In genomic region chr7:145205363-145205902, GRCm38 (mm10) we compare ENCODE assay signal across 8 mouse cellular contexts. TPM values are rescaled to one million over a fixed set of nuclear protein-coding genes. Genes with fewer than 3 reads are reported as not detected.
A peak's percentile ranks its signal among the peaks of the same experiment; 100 is the strongest.
DNase-seq lines count a peak whose midpoint lies in the region; ATAC-seq and TF ChIP-seq lines count a peak whose summit lies in the region.

No protein-coding gene starts in this region.

- peaks cover 8% of the 10 kb centered on the region for H3K4me1 ChIP-seq in lung, postnatal 0 days (ENCODE audit: insufficient read depth, low read depth, low read length)
- peaks cover 33% of the 10 kb centered on the region for H3K4me1 ChIP-seq in midbrain, embryonic 12.5 days

- H3K9ac ChIP-seq in lung, postnatal 0 days (replicated peaks; ENCODE audit: low read depth) = peak overlapping the region; percentile 54; the same call in 1 of the 2 replicates
- peak overlapping the region; percentile 26 for H3K9ac ChIP-seq in midbrain, embryonic 12.5 days (replicated peaks)

- intact Hi-C loops in gastrocnemius, adult 2 months (cut with DNase I) = no loop called here

- no peaks in the 10 kb centered on the region for H3K27me3 ChIP-seq in lung, postnatal 0 days (replicated peaks; ENCODE audit: insufficient read depth, low read length)
- H3K27me3 ChIP-seq in midbrain, embryonic 12.5 days = no peaks in the 10 kb centered on the region

- TF ChIP-seq CTCF in gastrocnemius, adult 2 months (IDR thresholded peaks at IDR 0.05) = no peak
- TF ChIP-seq CTCF in lung, postnatal 0 days (IDR thresholded peaks at IDR 0.05) = no peak

- no peaks in the 10 kb centered on the region for H3K9me3 ChIP-seq in lung, postnatal 0 days (ENCODE audit: low read length)
- no peaks in the 10 kb centered on the region for H3K9me3 ChIP-seq in midbrain, embryonic 12.5 days

- WGBS in lung, postnatal 0 days = 79% methylated on average over 4 of the region's 4 CpGs
- 66% methylated on average over 4 of the region's 4 CpGs for WGBS in midbrain, embryonic 12.5 days

- H3K36me3 ChIP-seq in lung, postnatal 0 days (ENCODE audit: insufficient read depth, low read length) = no peaks in the 10 kb centered on the region
- no peaks in the 10 kb centered on the region for H3K36me3 ChIP-seq in midbrain, embryonic 12.5 days

- no peak overlapping the region for H3K4me3 ChIP-seq in gastrocnemius, adult 2 months
- no peak overlapping the region for H3K4me3 ChIP-seq in lung, postnatal 0 days (ENCODE audit: low read depth, low read length)
- no peak overlapping the region for H3K4me3 ChIP-seq in midbrain, embryonic 12.5 days

- H3K4me2 ChIP-seq in lung, postnatal 0 days (replicated peaks; ENCODE audit: low read depth, low read length) = no peak overlapping the region
- H3K4me2 ChIP-seq in midbrain, embryonic 12.5 days (replicated peaks) = peak overlapping the region; percentile 10

- no peak for TF ChIP-seq EP300 in lung, postnatal 0 days (IDR thresholded peaks at IDR 0.05)

- peak overlapping the region; percentile 79; the same call in 1 of the 2 replicates for H3K27ac ChIP-seq in gastrocnemius, adult 2 months
- 0 out of 2 replicates have a peak overlapping the region, but pooled peaks have one; percentile 62 for H3K27ac ChIP-seq in lung, postnatal 0 days (ENCODE audit: low read length)
- H3K27ac ChIP-seq in midbrain, embryonic 12.5 days (replicated peaks) = peak overlapping the region; percentile 97

- ATAC-seq in lung, postnatal 0 days = no peak
- ATAC-seq in midbrain, embryonic 12.5 days (ENCODE audit: low FRiP score, low read depth) = 0 out of 2 replicates have a peak, but pooled peaks have one; percentile 1

- no peak for DNase-seq in gastrocnemius, adult 2 months
- DNase-seq in gastrocnemius, adult 18-20 months (ENCODE audit: low spot score) = no peak
- DNase-seq in lung, postnatal 0 days (ENCODE audit: low spot score) = no peak
- DNase-seq in lung, postnatal 14 days = no peak
- no peak for DNase-seq in frontal cortex, postnatal 36 days (ENCODE audit: low spot score in 2 of 2)
- no peak for DNase-seq in T-cell, adult 2 months (ENCODE audit: low spot score)
- no peak for DNase-seq in testis, postnatal 10 days (ENCODE audit: low spot score)

RNA-seq across cellular contexts. Expression of gene 1810010D01Rik, which starts 2.5 kb away (rescaled TPM):
- total RNA-seq in gastrocnemius, adult 2 months (2021) = under 1 TPM in 1 of 2 experiments, not detected in 1; 0.67 TPM
- not detected for total RNA-seq in gastrocnemius, adult 18-20 months (2021)
- polyA plus RNA-seq in lung, postnatal 0 days (2015; fragmentation: Nextera tagmentation; extraction: Ambion mirVana) = 0.73 and 0.94 TPM in 2 replicates
- polyA plus RNA-seq in midbrain, embryonic 12.5 days (2016; fragmentation: Nextera tagmentation; extraction: Ambion mirVana) = 0.20 TPM in 1 of 2 replicates, not detected in the other
